ENCODE assay signal across 8 mouse cellular contexts in the genomic region with DNA sequence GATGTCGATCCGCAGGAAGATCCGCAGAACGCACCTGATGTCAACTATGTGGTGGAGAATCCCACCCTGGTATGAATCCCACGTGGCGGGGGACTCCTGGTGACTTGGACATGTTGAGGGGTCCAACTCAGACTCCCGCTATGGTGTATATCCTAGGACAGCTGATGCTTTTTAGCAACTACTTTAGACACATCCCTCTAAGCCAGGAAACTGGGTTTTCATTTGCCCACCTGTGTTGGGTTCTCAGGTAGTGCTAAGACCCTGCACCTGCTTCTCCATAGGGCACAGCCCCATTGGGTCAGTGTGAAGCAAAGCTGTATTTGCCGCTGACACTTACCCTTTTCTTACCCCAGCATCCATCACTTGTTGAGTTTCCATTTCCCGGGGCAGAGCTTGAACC. TPM values are rescaled to one million over a fixed set of nuclear protein-coding genes. Genes with fewer than 3 reads are reported as not detected.
A peak's percentile ranks its signal among the peaks of the same experiment; 100 is the strongest.
DNase-seq lines count a peak whose midpoint lies in the region; ATAC-seq and TF ChIP-seq lines count a peak whose summit lies in the region.

No protein-coding gene starts in this region.

- H3K9ac ChIP-seq in embryonic facial prominence, embryonic 11.5 days (replicated peaks; ENCODE audit: low read length), result peak overlapping the region; percentile 91
- peak overlapping the region; percentile 99 for H3K9ac ChIP-seq in hindbrain, embryonic 15.5 days
- H3K9ac ChIP-seq in midbrain, embryonic 15.5 days, result peak overlapping the region; percentile 97

- ATAC-seq in embryonic facial prominence, embryonic 11.5 days (replicated peaks; ENCODE audit: insufficient number of reproducible peaks, low FRiP score, low TSS enrichment, low read depth), result no peak
- ATAC-seq in hindbrain, embryonic 15.5 days (ENCODE audit: low FRiP score, low read depth), result no peak
- ATAC-seq in midbrain, embryonic 15.5 days (replicated peaks), result no peak

- peak overlapping the region; percentile 92 for H3K4me3 ChIP-seq in layer of hippocampus, adult 2 months
- peak overlapping the region; percentile 97 for H3K4me3 ChIP-seq in embryonic facial prominence, embryonic 11.5 days (ENCODE audit: low read depth, low read length)
- H3K4me3 ChIP-seq in hindbrain, embryonic 15.5 days, result peak overlapping the region; percentile 98
- H3K4me3 ChIP-seq in midbrain, embryonic 15.5 days, result peak overlapping the region; percentile 95

- H3K36me3 ChIP-seq in embryonic facial prominence, embryonic 11.5 days (replicated peaks; ENCODE audit: control insufficient read depth, insufficient read depth, low read depth, low read length), result peaks cover 13% of the 10 kb centered on the region
- peaks cover 41% of the 10 kb centered on the region for H3K36me3 ChIP-seq in hindbrain, embryonic 15.5 days
- peaks cover 33% of the 10 kb centered on the region for H3K36me3 ChIP-seq in midbrain, embryonic 15.5 days (replicated peaks)

- no peak for TF ChIP-seq CTCF in layer of hippocampus, adult 2 months (conservative IDR thresholded peaks at IDR 0.05)

- H3K4me2 ChIP-seq in embryonic facial prominence, embryonic 11.5 days (ENCODE audit: low read depth, low read length), result peak overlapping the region; percentile 93
- H3K4me2 ChIP-seq in hindbrain, embryonic 15.5 days, result peak overlapping the region; percentile 87
- peak overlapping the region; percentile 97 for H3K4me2 ChIP-seq in midbrain, embryonic 15.5 days

- H3K9me3 ChIP-seq in embryonic facial prominence, embryonic 11.5 days (replicated peaks; ENCODE audit: control insufficient read depth, low read length), result no peaks in the 10 kb centered on the region
- no peaks in the 10 kb centered on the region for H3K9me3 ChIP-seq in hindbrain, embryonic 15.5 days
- no peaks in the 10 kb centered on the region for H3K9me3 ChIP-seq in midbrain, embryonic 15.5 days

- DNase-seq in layer of hippocampus, adult 2 months (ENCODE audit: low spot score in 2 of 2), result no peak
- DNase-seq in layer of hippocampus, postnatal 14 days (ENCODE audit: low spot score in 2 of 2), result no peak
- DNase-seq in embryonic facial prominence, embryonic 11.5 days (ENCODE audit: low spot score), result no peak
- DNase-seq in ovary, adult 18-20 months (ENCODE audit: low spot score), result no peak
- no peak for DNase-seq in MN1 (ENCODE audit: low spot score)
- DNase-seq in c-Kit-positive CD71-positive TER-119-positive erythroid progenitor cells, embryonic 14.5 days (ENCODE audit: low spot score), result no peak

- WGBS in embryonic facial prominence, embryonic 11.5 days, result 36% methylated on average over 9 of the region's 9 CpGs
- 36% methylated on average over 9 of the region's 9 CpGs for WGBS in hindbrain, embryonic 15.5 days
- 39% methylated on average over 9 of the region's 9 CpGs for WGBS in midbrain, embryonic 15.5 days

- H3K4me1 ChIP-seq in embryonic facial prominence, embryonic 11.5 days (ENCODE audit: control insufficient read depth, insufficient read depth, low read length), result peaks cover 9% of the 10 kb centered on the region
- H3K4me1 ChIP-seq in hindbrain, embryonic 15.5 days (replicated peaks), result peaks cover 31% of the 10 kb centered on the region
- peaks cover 27% of the 10 kb centered on the region for H3K4me1 ChIP-seq in midbrain, embryonic 15.5 days

- H3K27me3 ChIP-seq in embryonic facial prominence, embryonic 11.5 days (ENCODE audit: control insufficient read depth, insufficient read depth, low read length), result no peaks in the 10 kb centered on the region
- no peaks in the 10 kb centered on the region for H3K27me3 ChIP-seq in hindbrain, embryonic 15.5 days
- no peaks in the 10 kb centered on the region for H3K27me3 ChIP-seq in midbrain, embryonic 15.5 days (replicated peaks)

- H3K27ac ChIP-seq in layer of hippocampus, adult 2 months, result peak overlapping the region; percentile 89
- peak overlapping the region; percentile 62; the same call in 1 of the 2 replicates for H3K27ac ChIP-seq in embryonic facial prominence, embryonic 11.5 days (replicated peaks; ENCODE audit: low read depth, low read length)
- H3K27ac ChIP-seq in hindbrain, embryonic 15.5 days (replicated peaks), result no peak overlapping the region
- peak overlapping the region; percentile 85; the same call in 1 of the 2 replicates for H3K27ac ChIP-seq in midbrain, embryonic 15.5 days

RNA-seq across cellular contexts. Expression of a gene that starts 1.1 kb away (rescaled TPM):
- 100 to 1,000 TPM; 150 to 153 TPM for total RNA-seq in layer of hippocampus, adult 2 months (2021)
- total RNA-seq in layer of hippocampus, postnatal 14 days (2021), result 100 to 1,000 TPM; 137 to 138 TPM
- 262 and 276 TPM in 2 replicates for polyA plus RNA-seq in embryonic facial prominence, embryonic 11.5 days (2014; fragmentation: Nextera tagmentation; extraction: Ambion mirVana)
- polyA plus RNA-seq in hindbrain, embryonic 15.5 days (2015; fragmentation: Nextera tagmentation; extraction: Ambion mirVana), result 275 and 300 TPM in 2 replicates
- polyA plus RNA-seq in midbrain, embryonic 15.5 days (2015; fragmentation: Nextera tagmentation; extraction: Ambion mirVana), result 296 and 300 TPM in 2 replicates

RNA-seq across cellular contexts. Expression of a gene that starts 1.1 kb away (rescaled TPM):
- 10 to 100 TPM; 67.7 to 69.7 TPM for total RNA-seq in layer of hippocampus, adult 2 months (2021)
- total RNA-seq in layer of hippocampus, postnatal 14 days (2021), result 10 to 100 TPM; 79.0 to 81.2 TPM
- polyA plus RNA-seq in embryonic facial prominence, embryonic 11.5 days (2014; fragmentation: Nextera tagmentation; extraction: Ambion mirVana), result 16.2 and 21.2 TPM in 2 replicates
- polyA plus RNA-seq in hindbrain, embryonic 15.5 days (2015; fragmentation: Nextera tagmentation; extraction: Ambion mirVana), result 119 and 141 TPM in 2 replicates
- polyA plus RNA-seq in midbrain, embryonic 15.5 days (2015; fragmentation: Nextera tagmentation; extraction: Ambion mirVana), result 137 and 138 TPM in 2 replicates

RNA-seq across cellular contexts. Expression of a gene that starts 11.1 kb away (rescaled TPM):
- total RNA-seq in layer of hippocampus, adult 2 months (2021), result 10 to 100 TPM; 45.6 to 46.2 TPM
- total RNA-seq in layer of hippocampus, postnatal 14 days (2021), result 10 to 100 TPM; 40.1 to 45.5 TPM
- 72.4 and 72.8 TPM in 2 replicates for polyA plus RNA-seq in embryonic facial prominence, embryonic 11.5 days (2014; fragmentation: Nextera tagmentation; extraction: Ambion mirVana)
- 45.2 and 48.6 TPM in 2 replicates for polyA plus RNA-seq in hindbrain, embryonic 15.5 days (2015; fragmentation: Nextera tagmentation; extraction: Ambion mirVana)
- polyA plus RNA-seq in midbrain, embryonic 15.5 days (2015; fragmentation: Nextera tagmentation; extraction: Ambion mirVana), result 48.2 and 48.5 TPM in 2 replicates

RNA-seq across cellular contexts. Expression of a gene that starts 22.6 kb away (rescaled TPM):
- total RNA-seq in layer of hippocampus, adult 2 months (2021), result 10 to 100 TPM; 20.8 to 24.1 TPM
- 10 to 100 TPM; 16.1 to 21.9 TPM for total RNA-seq in layer of hippocampus, postnatal 14 days (2021)
- polyA plus RNA-seq in embryonic facial prominence, embryonic 11.5 days (2014; fragmentation: Nextera tagmentation; extraction: Ambion mirVana), result 9.0 and 11.0 TPM in 2 replicates
- 2.1 and 2.9 TPM in 2 replicates for polyA plus RNA-seq in hindbrain, embryonic 15.5 days (2015; fragmentation: Nextera tagmentation; extraction: Ambion mirVana)
- 1.7 and 2.9 TPM in 2 replicates for polyA plus RNA-seq in midbrain, embryonic 15.5 days (2015; fragmentation: Nextera tagmentation; extraction: Ambion mirVana)

RNA-seq across cellular contexts. Expression of a gene that starts 39.2 kb away (rescaled TPM):
- 100 to 1,000 TPM; 184 to 185 TPM for total RNA-seq in layer of hippocampus, adult 2 months (2021)
- total RNA-seq in layer of hippocampus, postnatal 14 days (2021), result 100 to 1,000 TPM; 223 to 257 TPM
- polyA plus RNA-seq in embryonic facial prominence, embryonic 11.5 days (2014; fragmentation: Nextera tagmentation; extraction: Ambion mirVana), result 56.1 and 66.1 TPM in 2 replicates
- polyA plus RNA-seq in hindbrain, embryonic 15.5 days (2015; fragmentation: Nextera tagmentation; extraction: Ambion mirVana), result 90.0 and 94.7 TPM in 2 replicates
- polyA plus RNA-seq in midbrain, embryonic 15.5 days (2015; fragmentation: Nextera tagmentation; extraction: Ambion mirVana), result 102 and 107 TPM in 2 replicates
